Mouse (Mus musculus): ENCODE results near the gene Hs3st4. TPM values are rescaled to one million over a fixed set of nuclear protein-coding genes. Genes with fewer than 3 reads are reported as not detected.

Gene Hs3st4
- polyA plus RNA-seq, 2 experiments, result not detected

DNA sequence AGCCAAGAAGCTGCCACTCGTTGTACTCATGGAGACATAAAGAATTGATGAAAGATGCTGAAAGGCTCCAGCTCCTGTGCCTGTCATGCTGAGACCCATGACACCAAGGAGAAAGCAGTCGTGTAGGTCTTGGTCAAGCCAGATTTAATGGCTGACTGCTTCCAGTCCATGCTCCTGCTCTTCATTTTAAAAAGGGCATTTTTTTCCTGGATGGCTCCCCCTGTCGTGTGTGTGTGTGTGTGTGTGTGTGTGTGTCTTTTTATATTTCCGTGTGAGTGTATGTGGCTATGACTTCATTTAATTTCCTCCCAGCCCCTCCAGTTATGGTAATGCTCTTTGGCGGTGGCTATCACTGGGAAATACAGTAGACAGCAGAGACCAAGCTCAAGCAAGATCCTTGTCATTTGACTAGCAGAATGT lies 54.6 kb downstream of the Hs3st4 start:
- Histone ChIP-seq H3K36me3 (replicated peaks; ENCODE audit: control insufficient read depth, insufficient read depth, low read depth) (no peaks in the 10 kb centered on the region), H3K27ac (no peak overlapping the region), H3K4me2 (ENCODE audit: low read depth) (no peak overlapping the region), H3K4me1 (replicated peaks; ENCODE audit: control insufficient read depth in 2 of 2, insufficient read depth in 2 of 2, low read length in 1 of 2) (no peaks in the 10 kb centered on the region), H3K9ac (replicated peaks) (no peak overlapping the region), H3K4me3 (ENCODE audit: insufficient read depth in 1 of 2, low read depth in 2 of 2, low read length in 2 of 2) (no peak overlapping the region), H3K27me3 (ENCODE audit: control insufficient read depth, insufficient read depth, low read length) (no peaks in the 10 kb centered on the region), H3K9me3 (ENCODE audit: control insufficient read depth, low read length) (no peaks in the 10 kb centered on the region)
- ATAC-seq (ENCODE audit: insufficient read depth) (no peak), DNase-seq (ENCODE audit: low read depth in 3 of 3, low spot score in 3 of 3) (no peak)
- WGBS (ENCODE audit: insufficient replicate concordance), result 54% methylated on average over 5 of the region's 5 CpGs
- TF ChIP-seq EP300 (IDR thresholded peaks at IDR 0.05; ENCODE audit: low read depth), result no peak
- no peak for TF ChIP-seq CTCF (IDR thresholded peaks at IDR 0.05; ENCODE audit: low read depth)

DNA sequence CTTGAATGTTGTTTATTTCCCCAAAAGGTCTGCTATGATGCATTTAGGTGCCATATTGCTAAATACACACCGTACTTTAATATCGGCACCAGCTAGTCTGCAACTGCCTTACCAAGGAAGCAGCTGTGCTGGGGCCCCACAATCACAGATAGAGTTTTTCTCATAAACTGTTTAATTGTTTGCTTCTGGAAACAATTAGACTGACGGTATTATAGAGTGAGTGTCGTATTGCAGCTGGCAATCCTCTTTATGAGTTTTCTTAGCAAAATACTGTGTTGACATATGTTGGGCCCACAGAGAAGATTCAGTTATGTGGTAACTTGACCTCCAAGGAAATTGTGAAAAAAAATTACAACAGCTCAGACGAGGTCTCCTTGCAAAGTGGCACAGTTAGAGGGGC lies 56.5 kb downstream of the Hs3st4 start:
- DNase-seq (ENCODE audit: low read depth in 3 of 3, low spot score in 3 of 3) (no peak), ATAC-seq (ENCODE audit: insufficient read depth) (no peak)
- no peaks in the 10 kb centered on the region for H3K36me3 ChIP-seq (replicated peaks; ENCODE audit: control insufficient read depth, insufficient read depth, low read depth)
- no peaks in the 10 kb centered on the region for H3K27me3 ChIP-seq (ENCODE audit: control insufficient read depth, insufficient read depth, low read length)
- no peak overlapping the region for H3K4me2 ChIP-seq (ENCODE audit: low read depth)
- no peak overlapping the region for H3K9ac ChIP-seq (replicated peaks)
- TF ChIP-seq CTCF (IDR thresholded peaks at IDR 0.05; ENCODE audit: low read depth), result no peak
- TF ChIP-seq EP300 (IDR thresholded peaks at IDR 0.05; ENCODE audit: low read depth), result no peak
- H3K4me1 ChIP-seq (replicated peaks; ENCODE audit: control insufficient read depth in 2 of 2, insufficient read depth in 2 of 2, low read length in 1 of 2), result no peaks in the 10 kb centered on the region
- no peak overlapping the region for H3K27ac ChIP-seq
- no peak overlapping the region for H3K4me3 ChIP-seq (ENCODE audit: insufficient read depth in 1 of 2, low read depth in 2 of 2, low read length in 2 of 2)
- WGBS (ENCODE audit: insufficient replicate concordance), result 63% methylated on average over 5 of the region's 5 CpGs
- H3K9me3 ChIP-seq (ENCODE audit: control insufficient read depth, low read length), result no peaks in the 10 kb centered on the region

DNA sequence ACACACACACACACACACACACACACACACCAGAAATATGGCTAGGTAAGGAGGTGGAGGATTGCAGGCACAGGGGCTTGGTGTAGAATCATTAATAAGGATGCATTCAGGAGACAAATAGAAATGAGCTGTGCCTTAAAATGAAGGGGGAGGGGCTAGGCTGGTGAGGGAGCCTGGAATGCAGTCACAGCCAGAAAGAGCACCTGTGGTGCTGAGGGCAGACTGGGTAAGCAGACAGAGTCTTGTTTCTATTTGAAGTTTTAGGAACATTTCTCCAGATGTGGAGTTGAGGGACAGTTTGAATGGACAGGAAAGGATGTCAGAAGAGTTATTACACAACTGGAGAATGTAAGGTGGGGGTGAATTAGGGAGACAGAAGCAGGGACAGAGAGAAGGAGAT lies 64.7 kb downstream of the Hs3st4 start:
- Histone ChIP-seq H3K27me3 (ENCODE audit: control insufficient read depth, insufficient read depth, low read length) (no peaks in the 10 kb centered on the region), H3K4me2 (ENCODE audit: low read depth) (no peak overlapping the region), H3K4me1 (replicated peaks; ENCODE audit: control insufficient read depth in 2 of 2, insufficient read depth in 2 of 2, low read length in 1 of 2) (no peaks in the 10 kb centered on the region), H3K9ac (replicated peaks) (no peak overlapping the region), H3K36me3 (replicated peaks; ENCODE audit: control insufficient read depth, insufficient read depth, low read depth) (no peaks in the 10 kb centered on the region), H3K27ac (no peak overlapping the region), H3K4me3 (ENCODE audit: insufficient read depth in 1 of 2, low read depth in 2 of 2, low read length in 2 of 2) (no peak overlapping the region), H3K9me3 (ENCODE audit: control insufficient read depth, low read length) (no peaks in the 10 kb centered on the region)
- TF ChIP-seq CTCF (IDR thresholded peaks at IDR 0.05; ENCODE audit: low read depth), result no peak
- no peak for TF ChIP-seq EP300 (IDR thresholded peaks at IDR 0.05; ENCODE audit: low read depth)
- DNase-seq (ENCODE audit: low read depth in 3 of 3, low spot score in 3 of 3), result no peak
- no peak for ATAC-seq (ENCODE audit: insufficient read depth)

DNA sequence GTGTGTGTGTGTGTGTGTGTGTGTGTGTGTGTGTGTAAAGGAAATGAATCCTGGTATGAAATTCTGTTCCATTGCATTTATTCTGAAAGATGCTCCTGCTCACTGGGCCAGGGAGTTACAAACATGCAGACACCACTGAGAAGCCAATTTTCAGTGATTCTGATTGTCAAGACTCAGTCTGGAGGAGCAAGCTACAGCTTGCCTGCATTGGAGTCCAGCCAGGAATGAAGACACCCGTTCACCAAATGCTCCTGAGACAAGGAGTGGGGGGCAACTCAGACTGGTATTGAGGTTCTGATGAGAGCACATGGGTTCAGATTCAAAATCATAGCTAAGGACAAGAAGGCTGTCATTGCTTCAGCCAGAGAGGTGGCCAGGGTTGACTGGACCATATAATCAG lies 66.3 kb downstream of the Hs3st4 start:
- no peaks in the 10 kb centered on the region for H3K27me3 ChIP-seq (ENCODE audit: control insufficient read depth, insufficient read depth, low read length)
- H3K9me3 ChIP-seq (ENCODE audit: control insufficient read depth, low read length), result no peaks in the 10 kb centered on the region
- H3K9ac ChIP-seq (replicated peaks), result no peak overlapping the region
- H3K4me3 ChIP-seq (ENCODE audit: insufficient read depth in 1 of 2, low read depth in 2 of 2, low read length in 2 of 2), result no peak overlapping the region
- DNase-seq (ENCODE audit: low read depth in 3 of 3, low spot score in 3 of 3) (no peak), ATAC-seq (ENCODE audit: insufficient read depth) (no peak)
- 33% methylated on average over 1 of the region's 1 CpGs for WGBS (ENCODE audit: insufficient replicate concordance)
- TF ChIP-seq EP300 (IDR thresholded peaks at IDR 0.05; ENCODE audit: low read depth) (no peak), CTCF (IDR thresholded peaks at IDR 0.05; ENCODE audit: low read depth) (no peak)
- no peak overlapping the region for H3K4me2 ChIP-seq (ENCODE audit: low read depth)
- no peaks in the 10 kb centered on the region for H3K4me1 ChIP-seq (replicated peaks; ENCODE audit: control insufficient read depth in 2 of 2, insufficient read depth in 2 of 2, low read length in 1 of 2)
- H3K36me3 ChIP-seq (replicated peaks; ENCODE audit: control insufficient read depth, insufficient read depth, low read depth), result no peaks in the 10 kb centered on the region
- no peak overlapping the region for H3K27ac ChIP-seq

DNA sequence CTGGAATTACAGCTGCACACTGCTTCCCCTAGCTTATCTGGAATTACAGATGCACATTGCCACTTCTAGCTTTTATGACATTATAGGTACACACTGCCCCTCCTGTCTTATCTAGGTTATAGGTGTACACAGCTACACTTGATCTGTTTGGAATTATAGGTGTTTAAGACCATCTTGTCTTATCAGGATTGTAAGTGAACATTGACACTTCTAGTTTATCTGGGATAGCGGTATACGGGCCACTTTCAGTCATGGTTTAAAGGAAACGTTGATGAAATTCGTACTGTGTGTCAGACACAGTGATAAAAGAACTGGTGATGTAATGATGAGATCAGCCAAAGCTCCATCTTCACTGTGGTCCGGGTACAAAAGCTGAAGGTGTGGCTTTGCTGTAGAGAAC lies 67.8 kb downstream of the Hs3st4 start:
- WGBS (ENCODE audit: insufficient replicate concordance), result 54% methylated on average over 5 of the region's 5 CpGs
- H3K27ac ChIP-seq, result no peak overlapping the region
- H3K4me2 ChIP-seq (ENCODE audit: low read depth), result no peak overlapping the region
- TF ChIP-seq EP300 (IDR thresholded peaks at IDR 0.05; ENCODE audit: low read depth) (no peak), CTCF (IDR thresholded peaks at IDR 0.05; ENCODE audit: low read depth) (no peak)
- no peak overlapping the region for H3K4me3 ChIP-seq (ENCODE audit: insufficient read depth in 1 of 2, low read depth in 2 of 2, low read length in 2 of 2)
- H3K27me3 ChIP-seq (ENCODE audit: control insufficient read depth, insufficient read depth, low read length), result no peaks in the 10 kb centered on the region
- H3K9ac ChIP-seq (replicated peaks), result no peak overlapping the region
- no peak for DNase-seq (ENCODE audit: low read depth in 3 of 3, low spot score in 3 of 3)
- H3K4me1 ChIP-seq (replicated peaks; ENCODE audit: control insufficient read depth in 2 of 2, insufficient read depth in 2 of 2, low read length in 1 of 2), result no peaks in the 10 kb centered on the region
- H3K36me3 ChIP-seq (replicated peaks; ENCODE audit: control insufficient read depth, insufficient read depth, low read depth), result no peaks in the 10 kb centered on the region
- H3K9me3 ChIP-seq (ENCODE audit: control insufficient read depth, low read length), result no peaks in the 10 kb centered on the region
- ATAC-seq (ENCODE audit: insufficient read depth), result no peak

DNA sequence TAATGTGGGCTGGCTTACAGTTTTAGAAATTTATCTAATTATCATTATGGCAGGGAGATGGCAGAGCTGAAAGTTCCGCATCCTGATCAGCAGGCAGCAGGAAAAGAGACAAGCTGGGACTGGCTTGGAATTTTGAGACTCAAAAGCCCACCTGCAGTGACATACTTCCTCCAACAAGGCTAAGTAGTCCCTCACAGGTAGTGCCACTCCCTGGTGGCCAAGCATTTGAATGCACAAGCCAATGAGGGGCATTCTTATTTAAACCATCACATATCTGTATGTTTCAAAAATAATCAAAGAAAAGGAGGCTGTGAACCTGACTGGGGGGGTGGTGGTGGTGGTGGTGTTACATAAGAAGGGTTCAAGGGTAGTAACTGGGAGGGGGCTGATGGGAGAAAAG lies 101.1 kb downstream of the Hs3st4 start:
- ATAC-seq (ENCODE audit: insufficient read depth) (no peak), DNase-seq (ENCODE audit: low read depth in 3 of 3, low spot score in 3 of 3) (no peak)
- H3K27me3 ChIP-seq (ENCODE audit: control insufficient read depth, insufficient read depth, low read length), result no peaks in the 10 kb centered on the region
- H3K27ac ChIP-seq, result no peak overlapping the region
- WGBS (ENCODE audit: insufficient replicate concordance), result 46% methylated on average over 1 of the region's 1 CpGs
- no peaks in the 10 kb centered on the region for H3K9me3 ChIP-seq (ENCODE audit: control insufficient read depth, low read length)
- TF ChIP-seq CTCF (IDR thresholded peaks at IDR 0.05; ENCODE audit: low read depth), result no peak
- TF ChIP-seq EP300 (IDR thresholded peaks at IDR 0.05; ENCODE audit: low read depth), result no peak
- no peaks in the 10 kb centered on the region for H3K36me3 ChIP-seq (replicated peaks; ENCODE audit: control insufficient read depth, insufficient read depth, low read depth)
- no peak overlapping the region for H3K9ac ChIP-seq (replicated peaks)
- H3K4me1 ChIP-seq (replicated peaks; ENCODE audit: control insufficient read depth in 2 of 2, insufficient read depth in 2 of 2, low read length in 1 of 2), result no peaks in the 10 kb centered on the region
- H3K4me2 ChIP-seq (ENCODE audit: low read depth), result no peak overlapping the region
- H3K4me3 ChIP-seq (ENCODE audit: insufficient read depth in 1 of 2, low read depth in 2 of 2, low read length in 2 of 2), result no peak overlapping the region

Data from liver, embryonic 14.5 days (tissue).